ENCODE assay signal across 1 mouse cellular context in the genomic region with DNA sequence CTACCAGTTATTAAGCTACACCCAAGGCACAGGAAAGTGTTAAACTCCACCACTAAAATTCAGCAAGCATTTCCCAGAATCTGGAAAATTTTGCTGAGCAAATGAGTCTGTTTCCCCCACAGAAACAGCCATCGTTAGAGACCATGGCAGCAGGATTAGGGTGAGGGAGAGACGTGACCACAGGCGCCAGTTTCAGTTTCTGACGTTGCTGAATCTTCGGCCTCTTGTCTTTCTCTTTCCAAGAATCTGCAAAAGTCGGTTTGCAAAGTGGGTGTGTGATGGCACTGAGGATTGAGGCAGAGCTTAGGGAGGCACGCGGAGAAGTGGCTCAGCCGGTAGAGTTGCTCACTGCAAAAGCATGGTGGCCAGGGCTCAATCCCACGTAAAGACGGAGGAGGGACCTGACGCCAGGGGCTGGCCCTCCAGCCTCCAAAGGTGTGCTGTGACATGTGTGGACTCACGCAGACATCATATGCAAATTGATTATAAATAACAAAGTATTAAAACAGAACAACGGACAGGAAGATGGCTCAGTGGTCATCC.
TF ChIP-seq lines count a peak whose summit lies in the region.

No protein-coding gene starts in this region.

TF ChIP-seq in CH12.LX, 34 proteins besides CTCF, POLR2A, EP300 and RAD21 (continued from another document):
- TF ChIP-seq ZMIZ1 (IDR thresholded peaks at IDR 0.05; ENCODE audit: low read depth, low read length), result no peak
